Mouse (Mus musculus) neural tube, embryonic 14.5 days (tissue): ENCODE data around the gene Best2. TPM values are rescaled to one million over a fixed set of nuclear protein-coding genes. Genes with fewer than 3 reads are reported as not detected.

Source experiments
- ATAC-seq: fragments of 200-750 bp; cut with Nextera tagmentation; 2 replicates; pipeline ENCODE4 v1.8.0; 2017; ENCODE audit warnings: low read depth, mild to moderate bottlenecking, moderate TSS enrichment, moderate library complexity
- H3K27ac ChIP-seq: fragments of 300-500 bp; sonication (generic); 2 replicates; pipeline ENCODE4 v1.5.1; 2014; ENCODE audit warnings: low read depth, mild to moderate bottlenecking, control low read depth, low read length, moderate library complexity, mixed read lengths
- H3K27me3 ChIP-seq: fragments of 300-500 bp; sonication (generic); 2 replicates; pipeline ENCODE4 v1.6.1; 2014; ENCODE audit warnings: low read length; ENCODE audit not compliant: control insufficient read depth, insufficient read depth
- H3K36me3 ChIP-seq: fragments of 300-500 bp; sonication (generic); 2 replicates; pipeline ENCODE4 v1.6.1; 2014; ENCODE audit warnings: low read length, mixed read lengths; ENCODE audit not compliant: control insufficient read depth, insufficient read depth
- H3K4me1 ChIP-seq: fragments of 300-500 bp; sonication (generic); 2 replicates; pipeline ENCODE4 v1.6.1; 2014; ENCODE audit warnings: low read length; ENCODE audit not compliant: control insufficient read depth, insufficient read depth
- H3K4me2 ChIP-seq: fragments of 300-500 bp; sonication (generic); 2 replicates; pipeline ENCODE4 v1.6.1; 2014; ENCODE audit warnings: mild to moderate bottlenecking, low read depth, low read length, control low read depth
- H3K4me3 ChIP-seq: fragments of 300-500 bp; sonication (generic); 2 replicates; pipeline ENCODE4 v1.5.1; 2014; ENCODE audit warnings: low read depth, low read length, control low read depth, mixed read lengths
- H3K9ac ChIP-seq: fragments of 300-500 bp; sonication (generic); replicated peaks from 2 replicates; pipeline ENCODE4 v1.6.1; 2014; ENCODE audit warnings: low read depth, mild to moderate bottlenecking, control low read depth, low read length, mixed read lengths
- H3K9me3 ChIP-seq: fragments of 300-500 bp; sonication (generic); 2 replicates; pipeline ENCODE4 v1.6.1; 2016; ENCODE audit warnings: low read length; ENCODE audit not compliant: control insufficient read depth
- WGBS: fragments of 180-500 bp; shearing (Covaris S2); extraction: QIAGEN DNeasy Blood & Tissue Kit; methylation state at CpG from one replicate; pipeline ENCODE4 v1.1.7; 2014; 5-methylcytosine and 5-hydroxymethylcytosine counted together
- polyA plus RNA-seq: library from polyadenylated mRNA; unstranded; fragments of >200 nt; fragmentation: Nextera tagmentation; extraction: Ambion mirVana; gene quantifications from 2 replicates; pipeline ENCODE4 v1.2.1, GENCODE M21; 2014

Best2 gene
- polyA plus RNA-seq, 1 experiment from 2014 or later, result not detected

DNA sequence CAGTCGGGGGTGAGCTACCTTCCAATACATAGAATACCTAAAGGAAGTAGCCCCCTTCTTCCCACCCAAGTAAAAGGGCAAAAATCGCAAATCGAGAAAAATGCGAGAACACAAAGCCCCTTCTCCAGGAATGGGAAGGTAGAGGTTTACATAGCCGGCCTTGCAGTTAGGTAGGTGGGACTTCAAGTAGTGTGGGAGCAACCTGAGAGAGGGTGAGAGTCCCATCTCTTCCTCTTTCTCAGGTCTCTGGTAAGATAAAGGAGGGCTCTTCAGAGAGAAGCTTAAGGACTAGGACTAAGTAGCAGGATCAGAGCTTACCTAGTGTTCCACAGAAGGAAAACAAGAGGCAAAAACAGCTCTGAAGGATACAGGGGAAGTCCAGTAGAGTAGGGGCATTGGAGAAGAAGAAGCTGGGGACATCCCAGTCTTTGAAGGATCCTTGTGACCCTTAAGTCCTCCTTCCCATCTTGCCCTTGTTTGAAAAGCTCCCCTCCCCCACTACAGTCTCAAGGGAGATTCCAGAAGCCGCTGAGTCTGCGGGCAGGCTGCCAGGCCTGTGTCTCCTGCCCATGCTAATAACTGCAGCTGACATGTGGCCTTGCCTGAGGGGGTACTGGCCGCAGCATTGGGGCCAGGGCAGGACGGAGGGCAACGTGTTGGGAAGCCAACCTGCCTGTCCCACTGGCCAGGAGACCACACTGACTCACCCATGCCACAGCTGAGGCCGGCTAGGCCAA is 33.5 kb downstream of the Best2 start:
- no peak for ATAC-seq
- Histone ChIP-seq H3K27me3 (0 out of 2 replicates have a peak, but pooled peaks cover 4% of the 10 kb centered on the region), H3K4me2 (no peak overlapping the region; the same call in 1 of the 2 replicates), H3K36me3 (no peaks in the 10 kb centered on the region), H3K9ac (no peak overlapping the region), H3K9me3 (no peaks in the 10 kb centered on the region), H3K4me3 (no peak overlapping the region), H3K4me1 (peaks cover 49% of the 10 kb centered on the region), H3K27ac (no peak overlapping the region)
- 32% methylated on average over 11 of the region's 11 CpGs for WGBS

DNA sequence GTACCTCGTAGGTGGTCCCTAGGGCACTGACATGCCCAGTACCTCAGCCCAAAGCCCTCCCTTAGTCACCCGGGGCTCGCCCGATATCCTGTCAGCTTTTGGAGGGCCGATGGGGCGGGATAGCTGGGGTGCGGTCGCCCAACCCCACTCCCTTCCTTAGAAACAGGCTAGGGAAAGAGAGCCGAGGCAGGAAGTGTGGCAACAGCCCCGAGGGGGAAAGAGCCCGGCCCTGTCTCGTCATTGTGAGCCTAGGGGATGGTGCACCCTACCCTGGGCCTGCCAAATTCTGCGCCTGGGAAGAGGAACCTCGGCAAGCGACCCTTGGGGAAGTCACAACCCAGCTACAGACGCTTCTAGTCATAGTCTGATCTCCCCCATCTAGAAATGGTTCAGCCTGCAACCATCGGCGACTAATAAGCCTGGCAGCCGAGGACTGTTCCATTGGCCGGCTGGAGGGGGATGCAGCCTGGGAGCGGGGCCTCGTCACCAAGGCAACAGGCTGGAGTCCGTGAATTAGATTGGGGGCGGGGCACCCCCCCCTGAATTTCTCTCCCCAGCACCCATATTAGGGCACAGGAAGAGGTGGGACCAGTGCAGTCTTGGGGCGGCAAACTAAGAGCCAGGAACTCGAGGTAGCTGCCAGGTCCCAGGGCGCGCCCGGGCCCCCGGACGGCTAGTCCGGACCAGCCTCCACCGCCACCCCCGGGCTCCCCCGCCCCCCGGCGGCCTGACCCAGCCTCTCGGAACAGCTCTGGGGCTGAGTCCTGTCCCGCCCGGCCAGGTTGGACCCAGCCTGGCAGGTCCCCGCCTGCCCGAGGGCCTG is 34.5 kb downstream of the Best2 start:
- Histone ChIP-seq H3K4me3 (peak overlapping the region; percentile 26), H3K9ac (peak overlapping the region; percentile 17), H3K27ac (peak overlapping the region; percentile 22; the same call in 1 of the 2 replicates), H3K4me2 (peak overlapping the region; percentile 100), H3K4me1 (peaks cover 41% of the 10 kb centered on the region), H3K36me3 (no peaks in the 10 kb centered on the region), H3K27me3 (0 out of 2 replicates have a peak, but pooled peaks cover 4% of the 10 kb centered on the region), H3K9me3 (no peaks in the 10 kb centered on the region)
- ATAC-seq, result peak; percentile 14; the same call in 1 of the 2 replicates
- 1% methylated on average over 33 of the region's 42 CpGs for WGBS

DNA sequence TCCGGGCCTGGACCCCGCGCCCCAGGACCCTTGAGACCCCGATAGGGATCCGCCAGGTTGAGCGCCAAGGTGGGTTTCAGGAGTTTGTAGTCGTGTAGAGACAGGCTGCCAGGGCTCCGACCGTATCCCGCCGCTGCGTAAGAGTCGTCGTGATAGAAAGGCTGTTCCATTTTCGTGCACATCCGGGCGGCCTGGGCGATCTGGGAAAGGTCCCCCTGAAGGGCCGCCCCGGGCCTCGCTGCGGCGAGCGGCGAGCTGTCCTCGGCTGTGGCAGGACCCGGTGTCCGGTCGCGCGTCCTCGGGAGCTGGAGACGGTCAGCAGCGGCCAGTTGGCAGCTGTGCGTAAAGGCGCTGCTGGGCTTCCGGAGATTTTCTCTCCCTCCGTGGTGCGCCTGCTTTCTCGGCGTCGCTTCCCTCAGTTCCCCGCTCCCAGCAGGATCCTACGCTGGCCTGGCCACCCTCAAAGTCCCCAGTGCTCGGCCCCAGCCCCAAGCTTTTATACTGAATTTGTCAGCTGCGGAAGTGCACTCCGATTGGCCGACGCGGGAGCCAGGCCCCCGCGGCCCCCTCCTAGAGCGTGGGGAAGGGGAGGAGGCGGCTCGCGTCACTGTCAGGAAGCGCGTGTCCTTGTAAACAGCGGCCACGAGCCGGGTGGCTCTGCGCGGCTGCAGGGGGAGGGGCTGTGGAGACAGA is 35.9 kb downstream of the Best2 start, which contains the start of gene Junb:
Junb (minus strand) TSS at position 471 of the 693 bp plus-strand sequence.
- peaks cover 2% of the 10 kb centered on the region; the same call in 1 of the 2 replicates for H3K36me3 ChIP-seq
- WGBS, result under 1% methylated on average over 63 of the region's 63 CpGs
- 0 out of 2 replicates have a peak, but pooled peaks cover 4% of the 10 kb centered on the region for H3K27me3 ChIP-seq
- H3K4me2 ChIP-seq, result peak within 1 kb of the TSS; percentile 100
- H3K9me3 ChIP-seq, result no peaks in the 10 kb centered on the region
- peaks cover 42% of the 10 kb centered on the region for H3K4me1 ChIP-seq
- H3K27ac ChIP-seq, result peak within 1 kb of the TSS; percentile 57
- ATAC-seq, result peak; percentile 52
- H3K4me3 ChIP-seq, result peak within 1 kb of the TSS; percentile 50
- H3K9ac ChIP-seq, result peak within 1 kb of the TSS; percentile 64

DNA sequence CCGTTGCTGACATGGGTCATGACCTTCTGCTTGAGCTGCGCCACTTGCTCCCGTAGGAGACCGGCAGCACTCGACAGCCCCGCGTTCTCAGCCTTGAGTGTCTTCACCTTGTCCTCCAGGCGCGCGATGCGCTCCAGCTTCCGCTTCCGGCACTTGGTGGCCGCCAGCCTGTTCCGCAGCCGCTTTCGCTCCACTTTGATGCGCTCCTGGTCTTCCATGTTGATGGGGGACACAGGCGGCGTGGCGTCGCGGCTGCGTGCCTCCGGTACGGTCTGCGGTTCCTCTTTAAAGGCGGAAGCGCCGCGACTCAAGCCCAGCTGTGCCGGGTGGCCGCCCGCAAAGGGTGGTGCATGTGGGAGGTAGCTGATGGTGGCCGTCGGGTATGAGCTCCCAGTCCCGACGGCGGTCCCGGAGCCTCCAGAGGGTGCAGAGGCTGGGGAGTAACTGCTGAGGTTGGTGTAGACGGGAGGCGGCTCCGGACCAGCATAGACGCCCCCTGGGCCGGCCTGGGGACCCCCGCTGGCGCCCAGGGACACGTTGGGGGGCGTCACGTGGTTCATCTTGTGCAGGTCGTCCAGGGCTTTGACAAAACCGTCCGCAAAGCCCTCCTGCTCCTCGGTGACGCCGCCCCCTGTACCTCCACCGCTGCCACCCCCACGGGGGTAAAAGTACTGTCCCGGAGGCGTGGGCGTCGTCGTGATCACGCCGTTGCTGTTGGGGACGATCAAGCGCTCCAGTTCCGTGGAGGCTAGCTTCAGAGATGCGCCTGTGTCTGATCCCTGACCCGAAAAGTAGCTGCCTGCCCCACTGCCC is 36.7 kb downstream of the Best2 start:
- peak overlapping the region; percentile 100 for H3K4me2 ChIP-seq
- peak overlapping the region; percentile 50 for H3K4me3 ChIP-seq
- under 1% methylated on average over 70 of the region's 70 CpGs for WGBS
- peaks cover 10% of the 10 kb centered on the region for H3K36me3 ChIP-seq
- 0 out of 2 replicates have a peak, but pooled peaks cover 4% of the 10 kb centered on the region for H3K27me3 ChIP-seq
- H3K4me1 ChIP-seq, result peaks cover 42% of the 10 kb centered on the region
- H3K9me3 ChIP-seq, result no peaks in the 10 kb centered on the region
- peak overlapping the region; percentile 57; the same call in 1 of the 2 replicates for H3K27ac ChIP-seq
- H3K9ac ChIP-seq, result peak overlapping the region; percentile 64
- ATAC-seq, result no peak

GRCm38 (mm10) chr8:84976763-84977434 is 37.4 kb downstream of the Best2 start:
- H3K36me3 ChIP-seq, result peaks cover 17% of the 10 kb centered on the region
- peak overlapping the region; percentile 100 for H3K4me2 ChIP-seq
- 3% methylated on average over 25 of the region's 25 CpGs for WGBS
- H3K27ac ChIP-seq, result no peak overlapping the region
- peak overlapping the region; percentile 50 for H3K4me3 ChIP-seq
- peaks cover 42% of the 10 kb centered on the region for H3K4me1 ChIP-seq
- ATAC-seq, result no peak
- H3K27me3 ChIP-seq, result 0 out of 2 replicates have a peak, but pooled peaks cover 4% of the 10 kb centered on the region
- no peaks in the 10 kb centered on the region for H3K9me3 ChIP-seq
- H3K9ac ChIP-seq, result peak overlapping the region; percentile 64

DNA sequence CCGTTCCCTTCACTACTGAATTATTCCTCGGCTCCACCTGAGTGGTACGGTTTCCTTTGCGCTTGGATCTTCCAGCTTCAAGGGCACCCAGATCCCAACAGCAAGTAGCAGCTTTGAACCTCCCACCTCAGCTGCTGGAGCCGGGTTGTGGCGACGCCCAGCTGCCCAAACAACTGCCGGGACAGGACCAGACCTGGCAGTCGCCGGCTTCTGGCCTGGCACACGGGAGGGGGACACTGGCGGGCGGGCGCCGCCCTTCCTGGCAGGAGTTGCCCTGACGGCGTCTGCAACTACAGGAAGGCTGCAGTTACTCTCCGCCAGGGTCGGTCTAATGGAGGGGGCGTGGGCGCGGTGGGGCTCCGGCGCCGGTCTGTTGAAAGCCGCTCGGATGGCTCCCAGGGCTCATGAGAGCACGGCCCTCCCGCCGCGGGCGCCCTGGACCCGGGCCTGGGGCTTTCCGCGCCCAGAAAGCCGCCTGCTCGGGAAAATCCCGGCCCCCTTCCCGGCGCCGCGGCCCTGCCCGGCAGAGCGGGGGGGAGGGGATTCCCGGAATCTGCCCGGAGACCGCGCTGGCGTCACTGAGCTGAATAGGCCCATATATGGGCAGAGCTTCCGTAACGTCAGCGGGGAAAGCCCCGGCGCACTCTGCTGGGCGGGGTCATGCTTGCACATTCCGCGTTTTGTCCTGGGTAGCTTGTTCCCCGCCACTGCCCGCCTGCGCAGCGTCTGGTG is 38.1 kb downstream of the Best2 start:
- H3K27ac ChIP-seq, result peak overlapping the region; percentile 72
- peak; percentile 79 for ATAC-seq
- peaks cover 42% of the 10 kb centered on the region for H3K4me1 ChIP-seq
- 0 out of 2 replicates have a peak, but pooled peaks cover 4% of the 10 kb centered on the region for H3K27me3 ChIP-seq
- peak overlapping the region; percentile 100 for H3K4me2 ChIP-seq
- peak overlapping the region; percentile 51 for H3K9ac ChIP-seq
- H3K9me3 ChIP-seq, result no peaks in the 10 kb centered on the region
- under 1% methylated on average over 58 of the region's 61 CpGs for WGBS
- peaks cover 24% of the 10 kb centered on the region for H3K36me3 ChIP-seq
- H3K4me3 ChIP-seq, result peak overlapping the region; percentile 50

- Histone ChIP-seq H3K36me3 (peaks cover 24% of the 10 kb centered on the region), H3K27ac (peak overlapping the region; percentile 72; the same call in 1 of the 2 replicates), H3K4me2 (peak overlapping the region; percentile 100; the same call in 1 of the 2 replicates), H3K4me1 (peaks cover 42% of the 10 kb centered on the region), H3K9ac (no peak overlapping the region), H3K9me3 (no peaks in the 10 kb centered on the region), H3K27me3 (0 out of 2 replicates have a peak, but pooled peaks cover 4% of the 10 kb centered on the region), H3K4me3 (no peak overlapping the region)
- no peak for ATAC-seq
- 33% methylated on average over 7 of the region's 7 CpGs for WGBS
These were observed 38.9 kb downstream of the Best2 start for GRCm38 (mm10) chr8:84975434-84975833.
